Mouse (Mus musculus) gastrocnemius, postnatal 14 days (tissue): ENCODE results near the gene Pcnt. TPM values are rescaled to one million over a fixed set of nuclear protein-coding genes. Genes with fewer than 3 reads are reported as not detected.
A peak's percentile ranks its signal among the peaks of the same experiment; 100 is the strongest.

Source experiments
- DNase-seq: peaks from one replicate; pipeline ENCODE4 v3.0.0; 2021; ENCODE audit warnings: mixed read lengths
- intact Hi-C: fragments of 180-260 bp; cut with DNase I; formaldehyde crosslinking; loops from one replicate; pipeline ENCODE4 v1.15.1; 2025; ENCODE audit warnings: low total_unique reads
- long read RNA-seq, 2 experiments: library from polyadenylated mRNA; stranded (forward); transcript quantifications; one replicate each; pipeline ENCODE4 v2.0.0; 2021
- total RNA-seq, 2 experiments: library from RNA; stranded (reverse); gene quantifications; 2 replicates each; pipeline ENCODE4 v1.2.3; 2021

The Pcnt gene
- 10 to 100 TPM; 50.6 to 71.3 TPM for total RNA-seq
- long read RNA-seq, experiment 1, partial matches to known transcripts, result 24 of 32 reads
- long read RNA-seq, experiment 1, other reads (novel, unspliced or antisense), result 7 of 32 reads
- long read RNA-seq, experiment 2, partial matches to known transcripts, result 28 of 43 reads
- long read RNA-seq, experiment 2, other reads (novel, unspliced or antisense), result 12 of 43 reads

DNA sequence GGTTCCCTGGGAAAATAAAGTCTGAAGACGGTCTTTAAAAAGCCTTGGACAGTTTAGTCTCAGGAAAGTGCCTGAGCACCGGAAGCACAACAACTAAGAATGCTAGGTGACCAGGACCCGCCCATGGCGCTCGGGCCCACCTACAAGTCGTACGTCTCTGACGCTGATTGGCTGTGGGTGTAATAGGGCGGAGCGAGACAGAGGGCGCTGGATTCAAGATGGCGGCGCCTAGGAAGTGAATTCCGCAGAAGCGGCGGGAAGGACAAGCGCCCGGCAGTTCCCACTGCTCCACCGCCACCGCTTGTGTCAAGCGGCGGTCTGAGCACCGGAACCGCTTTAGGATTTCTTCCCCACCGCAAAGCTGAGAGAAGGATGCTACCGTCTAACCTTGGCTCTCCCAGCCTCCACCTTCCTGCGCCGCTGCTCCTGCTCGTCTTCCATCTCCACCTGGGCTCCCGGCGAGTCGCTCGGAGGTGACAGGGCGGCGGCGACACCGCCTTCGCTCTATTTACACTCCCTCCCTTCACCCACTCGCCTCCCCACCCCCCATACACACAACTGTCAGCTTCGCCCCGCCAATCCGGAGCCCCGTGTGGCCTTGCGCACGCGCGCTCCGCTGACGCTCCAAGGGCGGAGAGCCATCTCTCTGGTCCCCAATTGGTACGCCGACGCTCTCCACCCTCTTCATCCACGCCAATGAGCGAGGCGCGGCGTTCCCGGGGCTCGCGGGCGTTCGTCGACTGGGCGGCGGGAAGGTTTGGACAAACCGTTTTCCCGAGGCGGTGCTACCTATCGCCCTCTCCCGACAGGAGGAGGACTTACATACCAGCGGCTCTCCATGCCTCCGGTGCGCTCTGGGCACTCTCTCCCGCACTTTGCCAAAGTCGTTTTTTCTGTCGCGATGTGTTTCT lies at the start of gene Pcnt:
Gene Pcnt, minus strand, starts transcription at position 609 of the 911 bp plus-strand sequence.
- intact Hi-C loops, result no loop called here

GRCm38 (mm10) chr10:76489205-76489604 lies 46.6 kb upstream of the Pcnt start:
- no peak for DNase-seq
- intact Hi-C loops, result no loop called here

More for the DNA sequence above, at the start of gene Pcnt:
- peak; percentile 99 for DNase-seq

DNA sequence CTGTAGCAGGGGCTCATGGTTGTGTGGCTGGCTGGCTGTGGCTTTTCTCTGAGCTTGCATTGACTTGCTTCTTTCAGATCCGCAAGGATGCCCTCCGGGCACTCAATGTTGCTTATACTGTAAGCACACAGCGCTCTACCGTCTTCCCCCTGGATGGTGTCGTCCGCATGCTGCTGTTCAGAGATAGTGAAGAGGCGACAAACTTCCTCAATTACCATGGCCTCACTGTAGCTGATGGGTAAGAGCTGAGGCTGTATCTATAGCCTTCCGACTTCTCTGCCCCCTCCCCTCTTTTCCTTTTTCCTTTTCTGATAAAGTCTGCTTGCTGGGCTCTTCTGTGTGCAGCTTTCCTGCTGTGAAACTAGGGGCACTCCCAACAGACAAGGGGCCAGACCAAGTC lies 45.7 kb upstream of the Pcnt start:
- intact Hi-C loops, result no loop called here
- DNase-seq, result no peak

- DNase-seq, result no peak
- intact Hi-C loops, result no loop called here
Observed at GRCm38 (mm10) chr10:76486302-76486701, 43.7 kb upstream of the Pcnt start.

DNA sequence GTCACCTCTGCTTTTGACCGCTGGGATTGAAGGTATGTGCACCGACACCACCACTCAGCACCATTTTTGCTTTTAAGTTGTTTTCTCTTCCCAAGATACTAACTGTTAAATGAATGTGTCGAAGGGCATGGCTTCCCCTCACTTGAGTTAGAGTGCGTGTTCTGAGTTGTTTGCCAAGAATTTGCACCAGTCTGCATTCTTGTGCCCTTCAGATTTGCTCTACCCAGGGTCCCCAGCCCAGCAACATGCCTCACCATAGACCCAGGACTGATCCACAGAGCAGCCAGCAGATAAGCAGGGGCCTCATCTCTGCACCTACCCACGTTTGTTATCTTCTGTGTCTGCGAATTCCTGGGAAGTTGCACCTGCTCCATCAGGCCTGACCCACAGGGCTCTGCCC lies 38.9 kb upstream of the Pcnt start:
- no peak for DNase-seq
- intact Hi-C loops, result no loop called here

GRCm38 (mm10) chr10:76480851-76481250 lies 38.3 kb upstream of the Pcnt start:
- intact Hi-C loops, result no loop called here
- no peak for DNase-seq

GRCm38 (mm10) chr10:76473759-76474158 lies 31.2 kb upstream of the Pcnt start:
- no peak for DNase-seq
- intact Hi-C loops, result no loop called here

GRCm38 (mm10) chr10:76468203-76469162 lies 25.9 kb upstream of the Pcnt start, which contains the start of the genes Mcm3ap and Ybey:
Mcm3ap (plus strand) TSS chr10:76468927.
Ybey (minus strand) TSS chr10:76469114.
- peak; percentile 90 for DNase-seq
- intact Hi-C loops, result no loop called here

- DNase-seq, result no peak
- intact Hi-C loops, result no loop called here
Observed at GRCm38 (mm10) chr10:76462721-76463120, 20.1 kb upstream of the Pcnt start.

DNA sequence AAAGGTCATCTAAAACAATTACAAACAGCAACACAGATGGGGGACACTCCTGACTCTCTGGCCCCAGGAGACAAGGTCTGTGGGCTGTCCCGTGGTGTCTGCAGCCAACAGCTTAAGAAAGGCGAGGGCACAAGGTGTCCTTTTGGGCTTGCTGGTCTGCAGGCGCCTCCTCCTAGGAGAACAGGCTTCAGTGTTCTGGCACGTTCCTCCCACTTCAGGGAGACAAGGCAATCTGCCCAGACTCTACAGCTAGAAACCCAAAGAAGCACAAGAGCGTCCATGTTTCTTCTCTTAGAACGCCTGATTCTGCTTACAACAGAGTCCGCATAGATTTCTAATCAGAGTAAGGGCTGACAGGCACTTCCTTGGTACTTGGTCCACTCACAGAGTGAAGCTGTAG lies 19.7 kb upstream of the Pcnt start:
- no peak for DNase-seq
- intact Hi-C loops, result no loop called here

DNA sequence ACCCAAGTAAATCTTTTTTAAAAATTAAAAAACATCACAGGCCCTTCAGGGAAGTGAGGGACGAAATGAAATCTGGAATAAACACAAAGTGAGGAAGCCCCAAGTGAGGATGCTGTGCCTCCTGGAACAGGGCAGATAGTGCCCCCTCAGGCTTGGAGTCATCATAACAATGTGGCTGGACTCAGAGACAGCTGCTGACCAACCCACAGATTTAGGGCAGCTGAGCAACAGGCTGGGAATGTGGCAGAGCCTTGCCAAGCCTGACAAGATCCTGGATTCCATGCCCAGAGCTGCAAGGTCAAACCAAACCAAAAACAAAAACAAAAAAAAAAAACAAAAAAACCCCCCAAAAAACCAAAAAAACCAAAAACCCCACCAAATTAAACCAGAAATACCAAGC lies 18.7 kb upstream of the Pcnt start:
- no peak for DNase-seq
- intact Hi-C loops, result no loop called here

DNA sequence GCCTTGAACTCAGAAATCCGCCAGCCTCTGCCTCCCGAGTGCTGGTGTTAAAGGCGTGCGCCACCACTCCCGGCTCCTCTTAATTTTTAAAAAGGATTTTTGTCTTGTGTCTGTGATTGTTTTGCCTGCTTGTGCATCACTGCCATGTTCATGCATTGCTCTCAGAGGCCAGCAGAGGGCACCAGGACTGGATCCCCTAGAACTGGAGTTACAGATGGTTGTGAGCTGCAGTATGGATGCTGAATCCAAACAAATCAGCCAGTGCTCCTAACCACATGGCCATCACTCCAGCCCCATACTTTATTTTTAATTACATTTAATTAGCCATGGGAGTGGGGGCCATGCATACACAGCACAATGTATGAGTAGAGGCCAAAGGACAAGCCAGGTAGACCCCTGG lies 12.7 kb upstream of the Pcnt start:
- DNase-seq, result peak; percentile 62
- intact Hi-C loops, result loop anchor here (10.0 kb wide), 1 partner anchor 280 kb away; no protein-coding TSS in a partner anchor

DNA sequence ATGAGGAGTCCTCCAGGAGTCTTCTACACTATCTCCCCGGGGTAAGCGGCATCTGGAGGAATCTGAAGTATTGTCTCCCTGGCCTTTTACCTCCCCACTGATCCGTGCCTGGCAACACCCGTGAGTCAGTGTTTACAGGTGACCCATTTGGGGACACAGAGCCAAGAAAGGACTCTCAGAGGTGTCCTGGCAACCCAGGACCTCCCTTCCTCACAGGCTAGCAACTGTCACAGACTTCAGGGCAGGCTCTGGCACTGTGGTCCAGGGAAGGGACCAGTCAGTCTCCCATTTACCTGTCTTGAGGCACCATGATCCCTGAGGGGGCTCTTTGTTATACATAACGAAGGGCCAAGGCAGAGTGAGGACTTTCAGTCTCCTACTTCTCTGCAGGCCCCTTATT lies 6.3 kb upstream of the Pcnt start, which contains the start of gene 2610028H24Rik:
Gene 2610028H24Rik, plus strand, starts transcription at position 231 of the 400 bp plus-strand sequence.
- intact Hi-C loops, result no loop called here
- DNase-seq, result no peak

DNA sequence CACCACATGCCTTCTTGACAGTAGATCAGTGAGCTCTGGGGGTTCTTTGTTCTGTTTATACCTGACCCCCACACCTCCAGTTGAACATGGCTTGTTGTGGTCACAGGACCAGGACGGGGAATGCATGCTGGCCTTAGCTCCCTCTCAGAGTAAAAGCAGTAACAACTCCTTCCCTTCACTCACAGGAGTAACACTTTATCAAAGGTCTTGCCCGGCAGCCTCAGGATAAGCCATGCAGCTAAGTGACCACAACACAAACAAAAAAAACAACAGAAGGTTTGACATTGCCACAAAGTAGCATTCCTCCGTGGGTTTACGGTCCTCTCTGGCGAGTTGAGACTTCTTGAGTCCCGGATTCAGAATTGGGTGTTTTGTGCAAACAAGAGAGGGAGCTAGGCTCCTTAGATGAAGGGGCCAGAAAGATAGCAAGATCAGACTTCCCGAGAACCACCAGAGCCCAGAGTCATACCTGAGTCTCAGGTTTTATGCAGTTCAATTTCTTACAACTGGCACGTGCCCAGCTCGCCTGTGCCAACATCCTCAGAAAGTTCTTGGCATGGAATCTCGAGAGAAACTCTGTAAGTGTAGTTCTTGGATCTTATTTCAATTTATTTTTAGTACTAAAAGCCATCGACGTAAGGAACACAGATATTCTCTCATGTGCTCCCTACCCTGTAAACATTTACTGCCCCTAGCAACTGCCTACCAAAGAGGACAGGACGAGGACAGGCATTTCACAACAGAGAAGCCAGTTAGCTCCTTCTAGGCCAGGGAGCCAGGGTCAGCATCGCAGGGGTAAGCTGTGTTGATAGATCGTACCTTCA lies 5.0 kb upstream of the Pcnt start:
- intact Hi-C loops, result no loop called here
- peak; percentile 36 for DNase-seq

GRCm38 (mm10) chr10:76445996-76446681 lies 3.6 kb upstream of the Pcnt start:
- no peak for DNase-seq
- intact Hi-C loops, result no loop called here

- intact Hi-C loops, result no loop called here
- no peak for DNase-seq
Observed at GRCm38 (mm10) chr10:76440281-76440680, 2.3 kb downstream of the Pcnt start, which contains the start of gene AC141477.1. AC141477.1 (minus strand) TSS chr10:76440444.

DNA sequence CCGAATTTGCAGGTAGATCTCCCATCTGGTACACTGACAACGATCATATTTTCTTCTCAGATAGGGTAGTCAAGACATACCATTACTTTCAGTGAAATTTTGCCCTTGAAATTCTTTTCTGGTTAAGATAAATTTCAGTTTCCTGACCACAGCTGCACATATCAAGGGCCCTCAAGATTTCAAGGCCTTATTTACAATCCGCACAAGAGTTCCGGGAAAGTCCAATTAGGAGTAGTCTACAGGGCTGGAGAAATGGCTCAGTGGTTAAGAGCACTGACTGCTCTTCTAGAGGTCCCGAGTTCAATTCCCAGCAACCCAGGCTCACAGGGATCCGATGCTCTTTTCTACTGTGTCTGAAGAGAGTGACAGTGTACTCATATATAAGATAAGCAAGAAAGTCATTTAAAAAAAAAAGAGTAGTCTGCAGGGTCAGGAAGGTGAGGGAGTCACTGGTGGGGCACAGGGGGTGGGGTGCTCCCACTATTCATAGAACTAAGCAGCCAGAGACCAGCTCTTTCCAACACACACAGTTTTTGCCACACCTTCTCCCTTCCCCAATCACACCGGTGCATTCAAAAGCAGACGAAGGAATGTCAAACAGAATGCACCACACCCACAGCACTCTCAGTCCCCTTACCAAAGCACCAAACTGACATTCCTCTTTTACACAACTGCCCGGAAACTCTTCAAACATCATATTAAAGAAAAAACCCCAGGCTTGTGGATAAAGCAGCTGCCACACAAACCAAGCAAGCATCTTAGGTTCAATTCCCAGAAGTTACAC lies 3.3 kb downstream of the Pcnt start:
- DNase-seq, result no peak
- intact Hi-C loops, result loop anchor here (5.0 kb wide), 1 partner anchor 823 kb away; no protein-coding TSS in a partner anchor
